Mouse (Mus musculus) CH12.LX (cell line): ENCODE results near the gene Col23a1. TPM values are rescaled to one million over a fixed set of nuclear protein-coding genes. Genes with fewer than 3 reads are reported as not detected.

ENCODE experiments used
- DNase-seq: peaks from one replicate; pipeline ENCODE4 v3.0.0-alpha.2; 2013; ENCODE audit errors: extremely low read depth
- H3K27ac ChIP-seq: 2 replicates; pipeline ENCODE4 v1.5.1; 2012; ENCODE audit warnings: low read depth, mild to moderate bottlenecking, control low read depth, moderate library complexity; ENCODE audit not compliant: insufficient read depth
- H3K27me3 ChIP-seq: replicated peaks from 2 replicates; pipeline ENCODE3; 2012; ENCODE audit warnings: inconsistent platforms
- H3K36me3 ChIP-seq, 2 experiments: replicated peaks in 1 of 2; 2 replicates each; pipeline versions ENCODE3 to v1.6.1; 2012; ENCODE audit warnings: inconsistent platforms in 1 of 2, low read length in 1 of 2, mild to moderate bottlenecking in 1 of 2, mixed read lengths in 1 of 2, moderate library complexity in 1 of 2; ENCODE audit not compliant: control insufficient read depth in 1 of 2, insufficient read depth in 1 of 2
- H3K4me1 ChIP-seq, 2 experiments: 2 replicates each; pipeline ENCODE4 v1.6.1; 2012; ENCODE audit warnings: inconsistent platforms in 1 of 2, moderate library complexity in 1 of 2; ENCODE audit not compliant: insufficient read depth in 2 of 2, control insufficient read depth in 1 of 2
- H3K4me2 ChIP-seq: 2 replicates; pipeline ENCODE4 v1.6.1; 2012; ENCODE audit warnings: low read depth, mild to moderate bottlenecking, control low read depth; ENCODE audit not compliant: poor library complexity, insufficient read depth, severe bottlenecking
- H3K4me3 ChIP-seq, 3 experiments: fragments of 150-350 bp in 1 of 3; sonication (generic) in 1 of 3; replicated peaks in 1 of 3; 2 replicates each; pipeline versions ENCODE3 to v1.5.1; 2011 to 2012; ENCODE audit warnings: low read depth in 2 of 3, low read length in 2 of 3, mild to moderate bottlenecking in 2 of 3, moderate library complexity in 2 of 3, control low read depth in 1 of 3, improper control_type of control experiment in 1 of 3, inconsistent platforms in 1 of 3, mixed read lengths in 1 of 3; ENCODE audit not compliant: poor library complexity in 1 of 3
- H3K79me2 ChIP-seq: replicated peaks from 2 replicates; pipeline ENCODE4 v1.6.1; 2012; ENCODE audit warnings: mild to moderate bottlenecking, moderate library complexity; ENCODE audit not compliant: control insufficient read depth, poor library complexity, insufficient read depth, severe bottlenecking; ENCODE audit errors: extremely low read depth
- H3K9ac ChIP-seq: 2 replicates; pipeline ENCODE4 v1.6.1; 2012; ENCODE audit warnings: low read depth, mild to moderate bottlenecking, control low read depth, moderate library complexity; ENCODE audit not compliant: insufficient read depth
- H3K9me3 ChIP-seq: replicated peaks from 2 replicates; pipeline ENCODE3; 2012; ENCODE audit warnings: low read length, inconsistent platforms, mixed read lengths
- BHLHE40 ChIP-seq: IDR thresholded peaks from 2 replicates; pipeline ENCODE4 v1.6.1; 2011; ENCODE audit warnings: mild to moderate bottlenecking, low read depth, low read length, improper control_type of control experiment
- CTCF ChIP-seq, 2 experiments: IDR thresholded peaks in 1 of 2; conservative IDR thresholded peaks in 1 of 2; 2 replicates each; pipeline ENCODE4 v1.5.1; 2011 to 2012; ENCODE audit warnings: low read depth in 2 of 2, low read length in 2 of 2, improper control_type of control experiment in 1 of 2, inconsistent platforms in 1 of 2, mild to moderate bottlenecking in 1 of 2, moderate library complexity in 1 of 2
- E2F4 ChIP-seq: IDR thresholded peaks from 2 replicates; pipeline ENCODE4 v1.6.1; 2011; ENCODE audit warnings: low read depth, low read length, improper control_type of control experiment; ENCODE audit not compliant: insufficient replicate concordance
- ELF1 ChIP-seq: IDR thresholded peaks from 2 replicates; pipeline ENCODE4 v1.6.1; 2014; ENCODE audit warnings: low read depth, mild to moderate bottlenecking, inconsistent platforms, low read length, improper control_type of control experiment
- ETS1 ChIP-seq: conservative IDR thresholded peaks from 2 replicates; pipeline ENCODE4 v1.6.1; 2012; ENCODE audit warnings: low read depth, mild to moderate bottlenecking, inconsistent platforms, low read length, improper control_type of control experiment, moderate library complexity
- JUN ChIP-seq: IDR thresholded peaks from 2 replicates; pipeline ENCODE4 v1.6.1; 2011; ENCODE audit warnings: low read depth, mild to moderate bottlenecking, low read length, improper control_type of control experiment, moderate library complexity; ENCODE audit not compliant: insufficient read depth
- MAFK ChIP-seq: IDR thresholded peaks from 2 replicates; pipeline ENCODE4 v1.6.1; 2011; ENCODE audit warnings: low read length, improper control_type of control experiment; ENCODE audit not compliant: insufficient replicate concordance
- MAX ChIP-seq: IDR thresholded peaks from 2 replicates; pipeline ENCODE4 v1.6.1; 2011; ENCODE audit warnings: low read length, improper control_type of control experiment
- MXI1 ChIP-seq: IDR thresholded peaks from 2 replicates; pipeline ENCODE4 v1.6.1; 2011; ENCODE audit warnings: mild to moderate bottlenecking, low read depth, low read length, improper control_type of control experiment
- NELFE ChIP-seq: IDR thresholded peaks from 2 replicates; pipeline ENCODE4 v1.6.1; 2011; ENCODE audit warnings: low read depth, low read length, improper control_type of control experiment
- NRF1 ChIP-seq: IDR thresholded peaks from 2 replicates; pipeline ENCODE4 v1.6.1; 2014; ENCODE audit warnings: low read depth, mild to moderate bottlenecking, inconsistent platforms, low read length, improper control_type of control experiment, moderate library complexity
- POLR2A ChIP-seq: IDR thresholded peaks from 2 replicates; pipeline ENCODE4 v1.6.1; 2011; ENCODE audit warnings: low read depth, mild to moderate bottlenecking, improper control_type of control experiment, low read length
- RAD21 ChIP-seq: IDR thresholded peaks from 2 replicates; pipeline ENCODE4 v1.6.1; 2011; ENCODE audit warnings: low read depth, mild to moderate bottlenecking, low read length, improper control_type of control experiment, moderate library complexity
- SIN3A ChIP-seq: IDR thresholded peaks from 2 replicates; pipeline ENCODE4 v1.6.1; 2012; ENCODE audit warnings: low read length, improper control_type of control experiment, inconsistent platforms
- TCF12 ChIP-seq: IDR thresholded peaks from 2 replicates; pipeline ENCODE4 v1.6.1; 2014; ENCODE audit warnings: low read depth, mild to moderate bottlenecking, inconsistent platforms, low read length, improper control_type of control experiment
- UBTF ChIP-seq: IDR thresholded peaks from 2 replicates; pipeline ENCODE4 v1.6.1; 2012; ENCODE audit warnings: low read depth, mild to moderate bottlenecking, inconsistent platforms, low read length, improper control_type of control experiment, moderate library complexity
- USF2 ChIP-seq: conservative IDR thresholded peaks from 2 replicates; pipeline ENCODE4 v1.6.1; 2011; ENCODE audit warnings: low read depth, low read length, improper control_type of control experiment
- ZC3H11A ChIP-seq: IDR thresholded peaks from 2 replicates; pipeline ENCODE4 v1.6.1; 2012; ENCODE audit warnings: low read depth, mild to moderate bottlenecking, inconsistent platforms, low read length, improper control_type of control experiment
- ZKSCAN1 ChIP-seq: IDR thresholded peaks from 2 replicates; pipeline ENCODE4 v1.6.1; 2012; ENCODE audit warnings: low read depth, inconsistent platforms, low read length, improper control_type of control experiment, borderline replicate concordance
- dilution Hi-C: fragments of 300-500 bp; cut with MboI; formaldehyde crosslinking; loops from 2 replicates; pipeline ENCODE4 v1.14.3; 2020; ENCODE audit warnings: low sequenced_read_pairs; ENCODE audit not compliant: extremely low pct_unique_long_range_greater_than_20kb, extremely low pct_ligation_motif_present
- in situ Hi-C: fragments of 300-500 bp; cut with MboI; formaldehyde crosslinking; loops from 3 replicates; pipeline ENCODE4 v1.14.3; 2019; ENCODE audit warnings: low sequenced_read_pairs, low pct_ligation_motif_present, low pct_unique_long_range_greater_than_20kb, mixed read lengths
- polyA plus RNA-seq: library from polyadenylated mRNA; unstranded; fragments of >175 nt; gene quantifications from 2 replicates; pipeline ENCODE4 v1.2.1, GENCODE M21; 2012; ENCODE audit warnings: low read depth; ENCODE audit not compliant: insufficient read length
- total RNA-seq, 2 experiments: library from RNA; depleted of rRNA; stranded (reverse); fragments of 300-350 nt in 1 of 2; fragments of >200 nt in 1 of 2; gene quantifications; 2 replicates each; pipeline ENCODE4 v1.2.3; 2012 to 2014

Gene Col23a1
- total and polyA plus RNA-seq, 3 experiments = 0.04 to 0.20 (median 0.08) TPM

DNA sequence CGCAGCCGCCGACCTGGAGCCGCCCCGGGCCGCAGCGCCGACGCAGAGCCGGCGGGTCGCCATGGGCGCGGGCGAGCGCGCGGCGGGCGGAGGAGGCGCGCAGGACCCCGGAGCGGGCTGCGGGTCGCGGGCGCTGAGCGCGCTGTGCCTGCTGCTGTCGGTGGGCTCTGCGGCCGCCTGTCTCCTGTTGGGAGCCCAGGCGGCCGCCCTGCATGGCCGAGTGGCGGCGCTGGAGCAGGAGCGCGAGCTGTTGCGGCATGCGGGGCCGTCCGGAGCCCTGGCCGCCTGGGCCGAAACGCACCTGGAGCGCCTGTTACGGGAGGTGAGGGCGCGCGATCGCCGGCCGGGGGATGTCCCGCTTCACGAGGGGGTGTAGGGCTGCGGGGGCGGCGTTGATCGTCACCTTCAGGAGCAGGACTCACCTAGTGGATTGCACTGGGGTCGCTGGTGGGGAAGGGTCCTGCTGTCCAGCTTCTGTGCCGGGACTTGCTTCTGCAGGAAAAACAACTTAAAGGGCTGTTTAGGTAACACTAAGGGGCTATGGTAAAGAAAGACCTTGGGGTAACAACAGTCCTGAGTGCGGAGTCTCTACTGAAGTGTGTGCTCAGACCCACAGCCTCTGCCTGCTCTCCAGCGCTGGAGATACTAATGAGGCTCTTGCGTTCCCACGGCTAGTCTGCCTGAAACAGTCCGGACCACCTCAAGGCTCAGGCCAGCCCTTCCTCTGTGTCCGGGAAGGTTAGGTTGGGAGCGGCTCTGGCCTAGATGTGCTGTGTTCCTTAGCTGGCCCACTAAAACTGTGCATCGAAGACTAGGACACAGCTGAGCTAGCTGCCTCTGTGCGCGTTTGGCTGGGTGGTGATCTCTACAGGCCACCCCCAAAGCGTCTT lies 591 bp downstream of the Col23a1 start:
- dilution Hi-C loops = no loop called here
- Histone ChIP-seq H3K79me2 (no peaks in the 10 kb centered on the region), H3K36me3 (peaks cover under 1 to 27% of the 10 kb centered on the region in 2 experiments), H3K4me2 (peak overlapping the region; percentile 96), H3K27ac (no peak overlapping the region), H3K4me1 (peaks cover 0 to 2% of the 10 kb centered on the region in 2 experiments; a peak in 2 of 4 replicates), H3K9ac (no peak overlapping the region), H3K9me3 (peaks cover 5% of the 10 kb centered on the region), H3K4me3 (peak overlapping the region in 1 of 3 experiments; percentile 69), H3K27me3 (peaks cover 39% of the 10 kb centered on the region)
- in situ Hi-C loops = loop anchor here (5.0 kb wide), 1 partner anchor 237 kb away; no protein-coding TSS in a partner anchor
- TF ChIP-seq BHLHE40 (no peak), CTCF (conservative IDR thresholded peaks at IDR 0.05 in 1 of 2, IDR thresholded peaks at IDR 0.05 in 1 of 2; ENCODE audit: low read depth in 2 of 2, low read length in 2 of 2) (peak in 1 of 2 experiments; percentile 26; a peak in 1 of 4 replicates), NRF1 (no peak)
- no peak for DNase-seq

DNA sequence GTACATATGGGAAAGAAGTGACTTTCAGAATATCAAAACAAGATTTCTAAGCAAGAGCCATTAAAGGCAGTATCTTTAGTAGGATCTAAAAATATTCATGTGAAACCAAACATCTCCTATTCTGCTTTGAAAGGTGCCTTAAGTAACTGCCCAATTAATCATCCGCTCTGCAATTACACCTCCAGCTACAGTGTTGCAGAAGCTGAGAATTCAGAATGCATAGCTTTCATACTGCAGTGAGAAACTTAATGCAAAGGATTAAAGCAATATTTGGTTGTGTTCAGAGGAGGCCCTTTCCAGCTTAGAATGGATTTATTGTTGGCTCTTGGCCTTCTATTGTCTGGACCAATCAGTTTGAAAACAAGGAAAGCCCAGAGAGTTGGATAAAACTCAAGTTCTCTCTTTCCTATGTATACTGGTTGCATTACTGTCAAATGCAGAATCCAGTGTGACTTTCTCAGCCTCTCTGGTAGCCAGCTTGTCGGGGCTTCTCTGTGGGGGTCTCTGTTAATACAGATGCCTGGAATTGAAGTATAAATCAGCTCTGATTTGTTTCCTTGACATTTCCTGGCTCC lies 4.3 kb downstream of the Col23a1 start:
- no peak overlapping the region for H3K9ac ChIP-seq
- H3K4me3 ChIP-seq = no peak overlapping the region
- in situ Hi-C loops = loop anchor here (5.0 kb wide), 1 partner anchor 233 kb away; no protein-coding TSS in a partner anchor
- H3K4me2 ChIP-seq = no peak overlapping the region
- peaks cover 0 to 2% of the 10 kb centered on the region in 2 experiments; a peak in 2 of 4 replicates for H3K4me1 ChIP-seq
- H3K27ac ChIP-seq = no peak overlapping the region
- no peaks in the 10 kb centered on the region for H3K36me3 ChIP-seq
- dilution Hi-C loops = no loop called here
- peaks cover 67% of the 10 kb centered on the region for H3K27me3 ChIP-seq
- TF ChIP-seq ZKSCAN1 = no peak
- TF ChIP-seq RAD21 = no peak
- no peak for TF ChIP-seq POLR2A
- H3K79me2 ChIP-seq = no peaks in the 10 kb centered on the region
- peaks cover 13% of the 10 kb centered on the region for H3K9me3 ChIP-seq
- no peak for DNase-seq

DNA sequence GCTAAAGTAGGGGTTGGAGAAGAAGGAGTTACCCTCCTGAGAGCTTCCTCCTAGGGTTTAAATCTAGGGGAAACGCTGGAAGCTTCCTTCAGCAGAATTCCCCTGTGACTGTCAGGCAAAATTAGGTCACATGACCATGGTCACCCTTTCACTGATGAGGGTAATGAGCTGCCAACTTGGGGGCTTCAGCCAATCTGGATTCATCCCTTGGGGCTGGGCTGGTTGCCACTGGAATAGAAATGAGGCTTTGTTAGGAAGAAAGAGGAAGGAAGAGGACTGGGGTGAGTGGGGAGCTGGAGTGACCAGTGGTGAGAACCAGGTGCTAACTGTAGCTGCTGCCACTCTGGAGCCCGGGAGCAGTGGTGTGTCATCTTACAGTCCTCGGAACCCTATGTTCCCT lies 6.0 kb downstream of the Col23a1 start:
- H3K4me3 ChIP-seq = no peak overlapping the region
- H3K4me2 ChIP-seq = no peak overlapping the region
- H3K9me3 ChIP-seq = peaks cover 13% of the 10 kb centered on the region
- in situ Hi-C loops (no loop called here), dilution Hi-C loops (no loop called here)
- H3K9ac ChIP-seq = no peak overlapping the region
- no peaks in the 10 kb centered on the region for H3K36me3 ChIP-seq
- peaks cover 77% of the 10 kb centered on the region for H3K27me3 ChIP-seq
- H3K27ac ChIP-seq = no peak overlapping the region
- no peak for DNase-seq
- no peaks in the 10 kb centered on the region for H3K79me2 ChIP-seq
- H3K4me1 ChIP-seq = no peaks in the 10 kb centered on the region
- TF ChIP-seq BHLHE40 (no peak), ETS1 (no peak), MAFK (no peak), MAX (no peak), SIN3A (no peak), NELFE (no peak), ZC3H11A (no peak), NRF1 (no peak), UBTF (no peak), JUN (no peak), RAD21 (no peak), E2F4 (no peak), USF2 (no peak), ELF1 (no peak), MXI1 (no peak), TCF12 (no peak)
